Mouse (Mus musculus) layer of hippocampus, postnatal 10 days (tissue): ENCODE results near the gene En2. TPM values are rescaled to one million over a fixed set of nuclear protein-coding genes. Genes with fewer than 3 reads are reported as not detected.

Experiments used
- DNase-seq, 2 experiments: peaks; one replicate each; pipeline ENCODE4 v3.0.0; 2021; ENCODE audit warnings: low spot score in 2 of 2
- total RNA-seq, 2 experiments: library from RNA; stranded (reverse); gene quantifications; 2 replicates each; pipeline ENCODE4 v1.2.3; 2021

En2 gene
- total RNA-seq, 2 experiments from 2014 or later: 0.11 to 0.14 TPM

DNA sequence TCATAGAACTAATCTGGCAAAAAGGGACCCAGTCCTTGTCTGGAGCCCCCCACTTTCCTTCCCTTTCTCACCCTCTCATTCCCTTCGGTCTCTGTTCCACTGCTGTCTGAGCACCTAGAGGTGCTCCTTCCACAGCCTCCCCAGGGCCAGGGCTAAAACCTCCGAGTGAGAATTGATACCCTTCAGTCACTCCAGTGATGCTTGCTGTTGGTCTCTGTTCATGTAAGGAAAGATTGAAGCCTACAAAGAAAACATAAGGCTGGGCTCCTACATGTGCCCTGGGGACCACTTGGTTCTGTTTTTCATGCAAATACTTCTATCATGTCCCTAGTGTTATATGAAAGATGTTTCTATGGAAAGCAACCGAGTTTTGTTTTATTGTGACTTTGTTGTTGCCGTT is 10.5 kb downstream of the En2 start:
- DNase-seq: no peak

- DNase-seq: no peak
These were observed 11.1 kb downstream of the En2 start for GRCm38 (mm10) chr5:28176585-28176984.

DNA sequence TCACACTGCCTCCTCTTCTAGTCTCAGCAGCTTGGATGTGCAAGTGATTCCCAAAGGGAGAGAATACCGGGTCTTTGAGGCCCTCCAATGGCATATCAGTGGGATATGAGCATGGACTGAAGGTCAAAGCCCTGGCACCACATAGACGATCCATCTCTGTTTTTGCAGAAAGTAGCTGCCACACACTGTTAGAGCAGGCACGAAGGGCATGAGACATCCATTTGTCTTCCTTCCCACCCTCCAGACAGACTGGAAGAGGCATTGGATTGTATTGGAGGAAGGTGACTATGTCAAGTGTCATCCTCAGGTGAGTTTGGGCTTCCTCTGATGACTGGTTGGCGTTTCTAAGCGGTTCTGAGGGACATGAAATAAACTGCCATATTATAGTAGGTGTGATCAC is 12.8 kb downstream of the En2 start:
- no peak for DNase-seq

- DNase-seq: no peak
These were observed 13.8 kb downstream of the En2 start for GRCm38 (mm10) chr5:28179237-28179790.

- no peak for DNase-seq
These were observed 26.0 kb downstream of the En2 start for GRCm38 (mm10) chr5:28191201-28192098.

GRCm38 (mm10) chr5:28192099-28192454 is 26.6 kb downstream of the En2 start:
- DNase-seq: no peak

DNA sequence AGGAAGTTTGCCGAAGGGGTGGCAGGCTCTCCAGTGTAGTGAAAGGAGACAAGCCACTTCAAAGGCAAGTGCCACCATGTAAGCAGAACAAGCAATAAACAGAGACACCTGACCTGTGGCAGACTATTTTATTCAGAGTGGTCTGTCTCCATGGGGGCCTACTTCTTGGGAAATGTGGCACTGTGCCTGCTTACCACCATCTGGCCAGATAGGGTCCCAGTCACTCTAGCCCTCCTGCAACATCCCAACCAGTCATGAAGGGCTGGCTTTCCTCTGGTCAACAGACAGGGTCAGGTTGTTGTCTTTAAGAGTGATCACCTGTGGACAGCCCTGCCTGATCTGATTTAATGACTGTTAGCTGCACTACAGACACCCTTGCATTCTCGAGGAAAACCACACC is 30.0 kb downstream of the En2 start:
- no peak for DNase-seq

DNA sequence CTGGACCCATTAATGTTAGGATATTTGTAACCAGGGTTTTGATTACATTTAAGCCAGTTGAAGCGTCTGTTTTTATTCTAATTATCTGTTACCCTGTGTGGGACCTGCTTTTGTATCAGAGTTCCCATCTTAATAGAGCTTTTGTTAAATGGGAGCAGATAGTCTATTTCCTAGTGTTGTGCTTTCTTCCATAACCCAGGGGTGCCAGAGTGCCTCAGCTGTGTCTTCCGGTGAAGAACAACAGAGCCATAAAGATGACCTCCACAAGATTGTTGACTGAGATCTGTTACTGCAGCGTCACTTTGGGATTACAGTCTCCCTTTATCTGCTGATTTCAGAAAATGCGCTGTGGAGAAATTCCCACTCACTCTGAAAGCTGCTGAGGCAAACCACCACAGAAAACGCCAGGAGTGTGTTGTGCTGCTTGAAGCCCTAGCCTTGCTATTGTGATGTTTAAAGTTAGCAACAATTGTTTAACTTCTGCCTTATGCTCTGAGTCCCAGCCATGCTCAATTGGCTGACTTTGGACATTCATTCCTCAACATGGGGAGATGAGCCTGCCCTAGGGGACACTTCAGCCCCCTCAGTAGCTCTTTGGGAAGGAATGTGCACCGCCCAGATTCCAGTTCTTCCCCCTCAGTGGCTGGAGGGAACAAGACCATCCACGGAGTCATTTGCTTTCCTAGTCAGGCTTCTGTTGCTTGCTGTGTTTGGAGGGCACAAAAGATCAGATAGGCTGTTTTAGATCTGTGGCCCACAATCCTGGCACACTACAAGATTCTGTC is 33.8 kb downstream of the En2 start:
- DNase-seq: no peak

DNA sequence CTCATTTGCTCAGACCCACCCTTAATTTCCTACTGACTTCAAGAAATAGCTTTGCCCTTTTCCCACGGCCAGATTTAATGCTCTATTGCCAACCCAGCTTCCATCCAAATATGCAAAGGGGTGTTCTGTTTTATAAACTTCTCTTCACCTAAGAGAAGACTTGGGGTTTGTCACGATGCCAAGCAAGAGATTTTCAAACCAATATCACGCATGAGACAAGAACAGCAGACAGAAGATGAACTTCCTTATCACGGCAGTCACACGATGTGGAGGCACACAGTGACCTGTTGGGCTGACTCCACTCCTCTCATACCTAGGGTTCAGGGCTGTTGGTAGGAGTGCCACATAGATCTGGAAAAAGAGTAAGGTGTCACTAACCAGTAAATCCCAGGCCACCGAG is 37.6 kb downstream of the En2 start:
- no peak for DNase-seq

- DNase-seq: no peak
These were observed 39.2 kb downstream of the En2 start for GRCm38 (mm10) chr5:28204678-28205077.

- no peak for DNase-seq
These were observed 41.0 kb downstream of the En2 start for GRCm38 (mm10) chr5:28206448-28206847.

DNA sequence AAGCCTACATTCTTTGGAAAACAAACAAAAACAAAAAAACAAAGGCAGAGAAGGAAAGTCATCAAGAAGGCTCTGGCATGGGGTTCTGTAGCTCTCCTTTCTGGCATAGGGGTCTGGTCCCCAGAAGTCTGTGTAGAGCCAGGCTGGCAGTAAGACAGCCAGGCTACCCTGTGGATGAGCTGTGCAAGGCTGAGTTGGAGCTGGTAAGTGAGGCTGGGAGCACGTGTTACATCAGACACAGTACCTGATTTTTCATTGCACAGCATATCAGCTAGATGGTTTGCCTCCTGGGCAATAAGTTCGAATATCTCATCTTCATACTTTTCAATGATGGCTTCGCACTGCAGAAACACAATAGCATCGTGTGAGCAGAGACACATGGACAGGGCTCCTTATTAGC is 41.5 kb downstream of the En2 start:
- no peak for DNase-seq

- no peak for DNase-seq
These were observed 43.4 kb downstream of the En2 start for GRCm38 (mm10) chr5:28208726-28209520.

DNA sequence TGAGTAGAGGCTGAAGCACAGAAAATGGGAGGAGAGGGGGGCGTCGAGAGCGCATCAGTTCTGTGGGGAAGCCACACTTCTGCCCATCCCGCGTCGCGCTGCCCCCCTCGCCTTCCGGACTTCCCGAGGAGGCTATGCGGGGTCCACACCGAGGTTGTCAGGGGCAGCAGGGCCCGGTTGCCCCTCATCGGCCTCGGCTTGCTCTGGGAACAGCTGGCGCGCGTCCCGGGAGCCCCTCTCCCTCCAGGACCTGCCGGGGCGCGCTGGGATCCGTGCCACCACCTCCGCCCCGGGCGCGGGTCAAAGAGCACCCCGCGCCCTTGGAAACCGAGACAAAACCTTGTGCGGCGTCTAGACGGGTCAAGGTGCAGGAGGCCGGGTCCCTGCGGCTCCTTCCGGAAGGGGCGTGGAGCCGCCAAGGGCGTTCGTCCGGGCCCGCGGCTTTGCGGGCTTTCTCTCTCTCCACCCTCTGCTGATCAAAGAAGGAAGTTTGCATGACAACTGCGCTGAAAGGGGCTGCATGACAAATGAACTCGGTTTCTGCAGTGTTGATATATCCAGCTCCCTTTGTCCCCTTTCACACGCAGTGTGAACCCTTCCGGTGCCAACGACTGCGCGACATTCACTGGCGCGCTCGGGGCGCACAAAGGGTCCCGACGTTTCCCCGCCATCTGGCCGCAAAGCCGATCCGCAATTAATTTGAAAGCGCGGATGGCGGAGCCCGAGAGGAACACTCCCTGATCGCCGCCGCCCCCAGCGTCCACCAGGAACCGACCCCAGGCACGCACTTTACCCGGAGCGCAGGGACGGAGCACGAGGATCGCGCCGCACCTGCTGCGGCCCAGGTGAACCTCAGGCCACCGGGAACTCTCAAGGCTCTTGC is 44.3 kb downstream of the En2 start:
- DNase-seq: peak; percentile 9 to 18

- no peak for DNase-seq
These were observed 45.4 kb downstream of the En2 start for GRCm38 (mm10) chr5:28210591-28211550.

DNA sequence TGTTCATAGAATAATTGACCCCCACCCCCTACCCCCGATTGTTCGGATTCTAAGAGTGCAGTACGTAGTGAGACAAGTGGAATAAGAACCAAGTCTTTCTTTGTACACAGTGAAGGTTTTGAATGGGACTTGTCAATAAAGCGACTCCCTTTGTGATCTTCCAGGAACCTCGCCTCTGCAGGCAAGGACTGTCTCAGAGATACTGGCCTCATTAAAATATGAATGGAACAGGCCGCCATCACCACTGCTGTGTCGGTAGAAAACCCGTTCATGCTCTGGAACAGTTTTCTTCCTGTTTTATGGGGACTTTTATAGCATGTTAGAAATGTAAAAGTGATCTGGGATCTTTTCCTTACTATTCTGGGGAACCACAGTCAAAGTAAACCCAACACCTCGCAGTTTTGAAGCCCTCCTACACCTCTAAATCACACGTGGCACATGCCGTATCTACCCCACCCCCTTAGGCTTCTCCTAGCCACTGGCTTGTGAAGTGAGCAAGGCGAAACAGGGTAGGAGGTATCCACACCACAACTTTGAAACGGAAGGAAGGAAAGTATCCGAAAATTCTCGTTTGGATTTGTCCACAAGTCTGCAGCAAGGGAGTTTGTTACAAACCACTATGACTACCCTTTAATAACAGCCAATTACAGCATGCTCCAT is 46.3 kb downstream of the En2 start:
- no peak for DNase-seq

DNA sequence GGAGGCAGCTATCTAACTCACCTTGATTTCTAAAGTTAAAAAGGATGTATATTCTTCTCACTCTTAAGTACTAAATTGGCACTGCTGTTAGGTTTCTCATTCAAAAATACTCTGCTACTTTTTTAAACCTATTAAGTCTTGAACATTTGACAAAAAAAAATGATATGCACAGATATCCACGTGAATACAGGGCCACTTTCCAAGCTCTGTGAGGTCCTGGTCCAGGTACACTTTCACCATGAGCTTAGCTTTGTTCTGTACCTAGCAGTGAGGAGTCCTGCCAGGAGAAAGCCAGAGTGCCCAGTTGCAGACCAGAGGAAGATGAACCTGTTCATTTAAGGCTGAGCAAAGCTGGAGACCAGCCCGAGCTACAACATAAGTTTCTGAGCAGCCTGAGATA is 47.9 kb downstream of the En2 start:
- no peak for DNase-seq

DNA sequence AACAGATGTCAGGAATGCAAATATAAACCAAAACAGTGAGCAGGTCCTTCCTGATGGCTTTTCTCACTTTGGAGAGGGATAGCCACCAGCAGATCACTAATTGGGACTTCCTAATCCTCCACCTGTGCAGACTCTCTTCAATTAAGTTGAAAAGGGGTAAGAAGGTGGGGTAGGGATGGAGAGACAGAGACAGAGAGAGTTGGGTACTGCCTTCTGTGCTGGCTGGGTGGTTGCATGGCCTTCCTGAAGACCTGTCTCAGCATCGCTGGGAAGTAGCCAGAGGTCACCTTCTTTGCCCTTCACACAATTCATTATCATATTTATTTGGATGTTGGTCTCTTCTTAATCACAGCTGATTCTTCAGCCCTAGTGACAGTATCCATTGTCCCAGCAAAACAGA is 54.1 kb downstream of the En2 start:
- DNase-seq: no peak
